Mouse (Mus musculus) CH12.LX (cell line): ENCODE measurements around the gene Gm49368.

Experiments used
- E2F4 ChIP-seq: IDR thresholded peaks from 2 replicates; pipeline ENCODE4 v1.6.1; 2011; ENCODE audit warnings: low read depth, low read length, improper control_type of control experiment; ENCODE audit not compliant: insufficient replicate concordance
- KAT2A ChIP-seq: IDR thresholded peaks from 2 replicates; pipeline ENCODE4 v1.6.1; 2012; ENCODE audit warnings: low read length, improper control_type of control experiment, inconsistent platforms; ENCODE audit not compliant: insufficient replicate concordance
- POLR2A ChIP-seq: IDR thresholded peaks from 2 replicates; pipeline ENCODE4 v1.6.1; 2011; ENCODE audit warnings: low read depth, mild to moderate bottlenecking, improper control_type of control experiment, low read length
- POLR2AphosphoS2 ChIP-seq: IDR thresholded peaks from 2 replicates; pipeline ENCODE4 v1.6.1; 2011; ENCODE audit warnings: low read depth, low read length, improper control_type of control experiment
- ZC3H11A ChIP-seq: IDR thresholded peaks from 2 replicates; pipeline ENCODE4 v1.6.1; 2012; ENCODE audit warnings: low read depth, mild to moderate bottlenecking, inconsistent platforms, low read length, improper control_type of control experiment

DNA sequence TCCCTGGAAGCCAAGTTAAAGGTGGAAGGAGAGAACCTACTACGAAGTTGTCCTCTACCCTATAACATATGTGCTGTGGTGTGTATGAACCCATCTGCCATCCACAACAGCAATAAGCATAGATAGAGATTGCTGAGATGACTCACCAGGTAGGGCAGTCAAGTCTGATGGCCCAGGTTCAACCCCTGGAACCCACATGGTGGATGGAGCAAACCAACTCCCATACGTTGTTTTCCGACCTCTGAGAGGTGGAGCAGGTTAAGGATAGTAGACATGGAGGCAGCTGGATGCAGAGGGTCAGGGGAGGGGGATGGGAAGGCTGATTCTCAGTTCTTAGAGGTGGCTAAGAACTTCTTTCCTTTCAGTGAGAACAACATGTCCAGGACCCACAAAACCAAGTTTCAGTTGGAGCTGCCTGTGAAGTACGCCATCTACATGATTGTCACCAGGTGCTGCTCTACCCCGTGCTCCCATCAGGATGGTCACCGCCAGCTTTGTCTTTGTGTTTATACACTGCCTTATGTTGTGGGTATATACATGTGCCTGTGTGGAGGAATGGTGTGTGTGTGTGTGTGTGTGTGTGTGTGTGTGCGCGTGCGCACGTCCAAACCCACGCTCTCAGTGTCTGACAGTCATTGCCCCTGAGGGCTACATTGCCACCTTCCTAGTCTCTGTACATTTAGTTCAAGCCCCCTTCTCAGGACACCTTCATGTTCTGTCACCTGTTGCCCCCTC is 52.1 kb downstream of the Gm49368 start:
- no peak for TF ChIP-seq ZC3H11A
- TF ChIP-seq POLR2A = no peak
- no peak for TF ChIP-seq KAT2A
- TF ChIP-seq POLR2AphosphoS2 = no peak
- TF ChIP-seq E2F4 = no peak
